Mouse (Mus musculus) myocyte (in vitro differentiated cells): ENCODE results near the gene Ltn1.

Experiments
- CEBPB ChIP-seq: IDR thresholded peaks from 2 replicates; pipeline ENCODE4 v1.6.1; 2011; ENCODE audit warnings: mild to moderate bottlenecking, moderate library complexity; ENCODE audit not compliant: poor library complexity, insufficient read depth, severe bottlenecking
- MAX ChIP-seq: IDR thresholded peaks from one replicate; pipeline ENCODE4 v1.6.1; 2011; ENCODE audit warnings: low read depth, mild to moderate bottlenecking, control low read depth
- MYOD1 ChIP-seq, 3 experiments: IDR thresholded peaks; one replicate each; pipeline ENCODE4 v1.6.1; 2011; ENCODE audit warnings: control low read depth in 2 of 3, low read depth in 2 of 3, mild to moderate bottlenecking in 2 of 3, moderate library complexity in 1 of 3; ENCODE audit not compliant: insufficient read length in 2 of 3, control insufficient read depth in 1 of 3

DNA sequence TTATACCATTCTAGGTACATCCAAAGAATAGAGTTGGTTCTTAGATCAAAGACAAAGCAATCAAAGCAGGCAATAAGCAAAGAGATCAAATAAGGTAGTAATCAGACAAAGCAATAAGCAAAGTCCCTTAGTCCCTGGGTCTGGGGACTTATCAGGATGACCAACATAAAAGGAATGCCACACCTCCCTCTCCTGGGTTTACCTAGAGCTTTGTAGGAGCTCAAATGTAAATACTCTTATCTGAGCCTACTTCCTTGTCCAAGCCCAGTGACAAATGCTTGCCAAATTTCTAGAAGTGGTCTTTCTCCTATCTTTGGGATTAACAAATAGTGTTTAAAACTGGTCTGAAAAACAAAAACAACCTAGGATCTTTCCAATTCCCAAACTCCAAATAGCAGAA lies 10.8 kb upstream of the Ltn1 start:
- no peak for TF ChIP-seq MAX
- TF ChIP-seq CEBPB, result no peak
- TF ChIP-seq MYOD1 (IDR thresholded peaks at IDR 0.05; ENCODE audit: control insufficient read depth in 1 of 3, insufficient read length in 2 of 3, low read depth in 2 of 3), result no peak
